Mouse (Mus musculus) embryo, embryonic 11 days (tissue): ENCODE measurements around the gene Olfr839-ps1.

Experiments used
- DNase-seq: peaks from one replicate; pipeline ENCODE4 v3.0.0-alpha.2; 2015

Gene Olfr839-ps1

DNA sequence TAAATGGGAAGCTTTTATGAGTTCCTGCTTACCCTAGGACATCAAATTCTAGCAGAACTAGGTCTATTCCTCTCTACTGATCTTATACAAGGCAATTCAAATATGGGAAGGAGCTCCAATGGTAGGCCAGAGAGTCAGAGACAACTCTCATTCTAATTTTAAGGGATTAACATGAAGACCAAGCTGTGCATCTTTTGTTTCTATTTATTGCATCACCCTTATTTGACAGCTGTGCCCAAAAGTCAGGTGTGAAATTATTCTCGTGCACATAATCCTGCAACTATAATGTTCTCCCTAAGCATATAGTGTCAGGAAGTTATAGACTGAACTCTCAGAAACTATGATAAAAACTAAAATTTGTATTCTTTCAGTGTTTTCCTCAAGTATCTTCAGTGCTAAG lies at the start of gene Olfr839-ps1:
Gene Olfr839-ps1 (minus strand): TSS at position 101 of the 400 bp plus-strand sequence.
- no peak for DNase-seq

DNA sequence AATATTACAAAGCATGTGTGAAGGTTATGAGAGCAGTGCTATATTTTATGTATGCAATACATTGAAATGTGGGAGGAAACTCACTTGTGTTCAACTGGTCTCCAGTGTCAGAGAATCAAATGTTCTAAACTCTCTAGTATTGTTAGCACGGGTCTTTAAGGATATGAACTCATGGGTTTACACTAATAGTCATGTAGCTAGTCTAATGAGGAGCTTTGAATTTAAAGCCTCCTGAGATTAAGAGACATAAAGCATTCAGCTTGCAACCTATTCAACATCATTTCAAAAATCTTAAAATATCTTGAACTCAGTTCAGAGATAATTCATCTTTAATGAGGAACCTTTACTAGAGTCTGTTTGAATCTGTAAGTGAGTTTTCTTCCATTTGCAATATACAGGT lies 41.1 kb downstream of the Olfr839-ps1 start, which contains the start of gene Olfr837:
Gene Olfr837 (plus strand): TSS at position 301 of the 400 bp plus-strand sequence.
- no peak for DNase-seq

DNA sequence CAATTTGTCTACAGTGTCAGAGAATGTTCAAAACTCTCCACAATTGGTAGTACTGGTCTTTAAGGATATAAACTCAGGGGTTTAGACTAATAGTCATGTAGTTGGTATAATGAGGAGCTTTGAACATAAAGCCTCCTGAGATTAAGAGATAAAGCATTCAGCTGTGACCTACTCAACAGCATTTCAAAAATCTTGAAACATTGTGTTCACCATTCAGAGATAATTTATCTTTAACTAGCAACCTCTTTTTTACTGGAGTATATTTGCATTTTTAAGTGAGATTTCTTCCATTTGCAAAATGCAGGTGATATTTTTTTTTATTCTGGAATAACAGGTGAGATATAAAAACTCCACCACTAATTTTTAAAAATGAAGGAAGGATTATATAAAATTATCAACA lies 57.0 kb downstream of the Olfr839-ps1 start, which contains the start of gene Olfr836:
Gene Olfr836 (plus strand): TSS at position 301 of the 400 bp plus-strand sequence.
- no peak for DNase-seq
